Mouse (Mus musculus) stomach, embryonic 15.5 days (tissue): ENCODE measurements at regions not wholly inside any gene's neighbourhood (a gene's known extent, or its start where the extent isn't known, plus 50 kb on each side); places are given as distances from the start of the nearest gene placed in this dataset.

ENCODE experiments used
- ATAC-seq: fragments of 200-750 bp; cut with Nextera tagmentation; 2 replicates; pipeline ENCODE4 v1.8.0; 2017; ENCODE audit warnings: low read depth, moderate number of reproducible peaks, moderate TSS enrichment; ENCODE audit not compliant: insufficient read depth, low FRiP score
- H3K27ac ChIP-seq: fragments of 300-500 bp; sonication (generic); 2 replicates; pipeline ENCODE4 v1.5.1; 2015; ENCODE audit warnings: mild to moderate bottlenecking, inconsistent platforms
- H3K27me3 ChIP-seq: fragments of 300-500 bp; sonication (generic); replicated peaks from 2 replicates; pipeline ENCODE4 v1.6.1; 2015; ENCODE audit warnings: inconsistent platforms
- H3K36me3 ChIP-seq: fragments of 300-500 bp; sonication (generic); 2 replicates; pipeline ENCODE4 v1.6.1; 2015; ENCODE audit warnings: inconsistent platforms
- H3K4me1 ChIP-seq: fragments of 300-500 bp; sonication (generic); 2 replicates; pipeline ENCODE4 v1.6.1; 2015; ENCODE audit warnings: inconsistent platforms
- H3K4me2 ChIP-seq: fragments of 300-500 bp; sonication (generic); 2 replicates; pipeline ENCODE4 v1.6.1; 2015; ENCODE audit warnings: mild to moderate bottlenecking, inconsistent platforms
- H3K4me3 ChIP-seq: fragments of 300-500 bp; sonication (generic); replicated peaks from 2 replicates; pipeline ENCODE4 v1.5.1; 2015; ENCODE audit warnings: inconsistent platforms
- H3K9ac ChIP-seq: fragments of 300-500 bp; sonication (generic); 2 replicates; pipeline ENCODE4 v1.6.1; 2015; ENCODE audit warnings: inconsistent platforms
- H3K9me3 ChIP-seq: fragments of 300-500 bp; sonication (generic); 2 replicates; pipeline ENCODE4 v1.6.1; 2016; ENCODE audit warnings: inconsistent platforms
- WGBS: fragments of 180-500 bp; shearing (Covaris S2); methylation state at CpG from one replicate; pipeline ENCODE4 v1.1.7; 2015; 5-methylcytosine and 5-hydroxymethylcytosine counted together

DNA sequence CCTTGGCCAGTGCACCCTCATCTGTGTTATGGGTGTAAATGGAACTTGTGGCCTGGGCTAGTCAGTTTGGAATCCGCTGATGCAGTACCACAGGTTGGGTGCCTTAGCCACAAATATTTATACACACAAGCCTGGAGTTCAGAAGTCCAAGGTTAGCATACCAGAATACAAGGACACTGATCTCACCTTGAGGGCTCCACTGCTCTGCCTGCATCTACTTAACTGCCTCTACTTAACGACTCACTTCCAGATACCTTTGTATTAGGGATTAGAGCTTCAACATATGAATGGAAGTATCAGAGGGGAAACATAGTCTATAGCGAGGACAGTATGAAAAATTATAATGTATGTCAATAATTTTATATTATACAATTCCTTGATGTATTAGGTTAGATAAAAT is 57.5 kb downstream of the Tmem174 start:
- Histone ChIP-seq H3K27ac (no peak overlapping the region), H3K9ac (no peak overlapping the region), H3K4me3 (no peak overlapping the region), H3K4me2 (no peak overlapping the region), H3K9me3 (no peaks in the 10 kb centered on the region), H3K4me1 (peaks cover 3% of the 10 kb centered on the region; the same call in 1 of the 2 replicates), H3K36me3 (no peaks in the 10 kb centered on the region), H3K27me3 (peaks cover 5% of the 10 kb centered on the region; the same call in 1 of the 2 replicates)
- ATAC-seq, result no peak
- WGBS, result 80% methylated on average over 3 of the region's 3 CpGs

GRCm38 (mm10) chr13:98578426-98579066 is 58.7 kb downstream of the Tmem174 start:
- WGBS, result 32% methylated on average over 11 of the region's 11 CpGs
- H3K27ac ChIP-seq, result no peak overlapping the region

DNA sequence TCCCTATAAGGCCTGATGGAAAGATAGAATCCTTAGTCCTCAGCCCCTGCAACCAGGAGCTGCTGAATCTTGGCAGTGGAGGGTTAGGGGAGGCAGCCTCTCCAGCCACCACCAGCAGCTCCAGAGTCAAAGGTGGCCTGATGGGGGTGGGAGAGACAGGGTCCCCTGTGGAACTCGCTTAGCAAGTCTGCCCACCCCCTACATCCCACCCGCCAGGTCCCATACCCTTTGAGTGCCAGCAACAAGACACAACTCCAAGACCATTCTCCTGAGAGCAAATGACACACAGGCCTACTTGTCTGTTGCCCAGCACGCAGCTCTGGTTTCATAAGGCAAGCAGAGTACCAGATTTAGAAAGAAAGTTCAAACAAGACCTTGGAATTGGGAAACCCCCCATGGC is 61.1 kb downstream of the Tmem174 start:
- Histone ChIP-seq H3K4me1 (peaks cover 24% of the 10 kb centered on the region), H3K27ac (no peak overlapping the region), H3K27me3 (peaks cover 29% of the 10 kb centered on the region), H3K4me2 (no peak overlapping the region), H3K9ac (no peak overlapping the region), H3K9me3 (no peaks in the 10 kb centered on the region), H3K36me3 (no peaks in the 10 kb centered on the region), H3K4me3 (no peak overlapping the region)
- WGBS, result 90% methylated on average over 3 of the region's 3 CpGs
- ATAC-seq, result no peak

More at GRCm38 (mm10) chr13:98578426-98579066, 58.7 kb downstream of the Tmem174 start:
- H3K9me3 ChIP-seq, result no peaks in the 10 kb centered on the region
- no peaks in the 10 kb centered on the region for H3K36me3 ChIP-seq
- H3K4me2 ChIP-seq, result no peak overlapping the region
- H3K4me1 ChIP-seq, result peaks cover 7% of the 10 kb centered on the region; the same call in 1 of the 2 replicates
- ATAC-seq, result peak; percentile 93
- H3K4me3 ChIP-seq, result no peak overlapping the region
- H3K27me3 ChIP-seq, result peaks cover 13% of the 10 kb centered on the region
- H3K9ac ChIP-seq, result no peak overlapping the region

GRCm38 (mm10) chr13:98574057-98574323 is 63.2 kb downstream of the Tmem174 start:
- WGBS, result 48% methylated on average over 12 of the region's 12 CpGs
- Histone ChIP-seq H3K9ac (no peak overlapping the region), H3K4me2 (no peak overlapping the region; the same call in 1 of the 2 replicates), H3K4me1 (peaks cover 24% of the 10 kb centered on the region), H3K27ac (no peak overlapping the region), H3K27me3 (peaks cover 29% of the 10 kb centered on the region), H3K36me3 (no peaks in the 10 kb centered on the region), H3K4me3 (no peak overlapping the region), H3K9me3 (no peaks in the 10 kb centered on the region)
- no peak for ATAC-seq

- 44% methylated on average over 39 of the region's 39 CpGs for WGBS
- Histone ChIP-seq H3K9me3 (no peaks in the 10 kb centered on the region), H3K4me3 (peak overlapping the region; percentile 36), H3K27me3 (peaks cover 29% of the 10 kb centered on the region), H3K4me2 (peak overlapping the region; percentile 87), H3K4me1 (peaks cover 24% of the 10 kb centered on the region), H3K9ac (no peak overlapping the region), H3K27ac (no peak overlapping the region), H3K36me3 (no peaks in the 10 kb centered on the region)
- ATAC-seq, result 0 out of 2 replicates have a peak, but pooled peaks have one; percentile 27
Measured at GRCm38 (mm10) chr13:98573261-98574056, 63.8 kb downstream of the Tmem174 start.

- Histone ChIP-seq H3K27ac (no peak overlapping the region), H3K4me1 (peaks cover 24% of the 10 kb centered on the region), H3K9me3 (no peaks in the 10 kb centered on the region), H3K4me2 (peak overlapping the region; percentile 87), H3K36me3 (no peaks in the 10 kb centered on the region), H3K4me3 (peak overlapping the region; percentile 36), H3K9ac (peak overlapping the region; percentile 13; the same call in 1 of the 2 replicates), H3K27me3 (peaks cover 29% of the 10 kb centered on the region)
- 3% methylated on average over 50 of the region's 50 CpGs for WGBS
- peak; percentile 47; the same call in 1 of the 2 replicates for ATAC-seq
Measured at GRCm38 (mm10) chr13:98572581-98573260, 64.5 kb downstream of the Tmem174 start.

DNA sequence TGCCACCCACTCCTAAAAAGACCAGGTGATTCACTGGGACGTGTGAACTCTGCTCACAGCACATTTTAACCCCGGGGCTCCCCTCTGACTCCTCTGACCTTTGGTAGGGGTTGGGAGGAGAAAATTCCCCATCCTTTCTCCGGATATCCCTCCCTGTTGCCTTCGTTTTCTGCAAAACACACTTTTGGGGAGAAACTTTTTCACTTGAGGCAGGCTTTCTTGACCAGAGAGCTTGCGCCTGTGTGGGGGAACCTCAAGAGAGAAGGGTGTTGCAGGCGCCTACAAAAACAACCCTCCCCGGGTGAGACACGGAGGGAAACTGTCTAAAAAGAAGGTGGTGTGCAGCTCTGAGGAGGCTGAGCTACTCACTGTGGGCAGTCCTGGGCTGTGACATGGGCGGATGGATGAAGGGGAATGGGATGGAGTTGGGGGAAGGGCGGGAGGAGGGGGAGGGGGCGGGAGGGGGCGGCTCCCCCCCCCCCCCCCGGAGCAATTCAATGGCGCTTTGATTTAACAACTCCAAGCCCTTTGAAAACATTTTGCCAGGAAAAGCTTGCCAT is 65.1 kb downstream of the Tmem174 start:
- H3K9me3 ChIP-seq, result no peaks in the 10 kb centered on the region
- WGBS, result 12% methylated on average over 10 of the region's 14 CpGs
- peaks cover 21% of the 10 kb centered on the region for H3K4me1 ChIP-seq
- peak overlapping the region; percentile 36 for H3K4me3 ChIP-seq
- ATAC-seq, result no peak
- no peak overlapping the region for H3K9ac ChIP-seq
- peaks cover 29% of the 10 kb centered on the region for H3K27me3 ChIP-seq
- peak overlapping the region; percentile 87 for H3K4me2 ChIP-seq
- H3K36me3 ChIP-seq, result no peaks in the 10 kb centered on the region
- H3K27ac ChIP-seq, result no peak overlapping the region

GRCm38 (mm10) chr13:98571051-98571450 is 66.2 kb downstream of the Tmem174 start:
- Histone ChIP-seq H3K4me1 (peaks cover 21% of the 10 kb centered on the region), H3K27me3 (peaks cover 29% of the 10 kb centered on the region), H3K9me3 (no peaks in the 10 kb centered on the region), H3K4me2 (no peak overlapping the region), H3K9ac (no peak overlapping the region), H3K36me3 (no peaks in the 10 kb centered on the region), H3K4me3 (no peak overlapping the region), H3K27ac (no peak overlapping the region)
- ATAC-seq, result no peak
- 48% methylated on average over 3 of the region's 3 CpGs for WGBS

GRCm38 (mm10) chr13:98555693-98556092 is 63.9 kb upstream of the Gm10320 start:
- no peaks in the 10 kb centered on the region for H3K27me3 ChIP-seq
- no peaks in the 10 kb centered on the region for H3K36me3 ChIP-seq
- no peaks in the 10 kb centered on the region for H3K4me1 ChIP-seq
- H3K4me3 ChIP-seq, result no peak overlapping the region
- no peak overlapping the region for H3K27ac ChIP-seq
- no peak overlapping the region for H3K4me2 ChIP-seq
- no peak overlapping the region for H3K9ac ChIP-seq
- ATAC-seq, result no peak
- no peaks in the 10 kb centered on the region for H3K9me3 ChIP-seq
- WGBS, result 68% methylated on average over 6 of the region's 6 CpGs

DNA sequence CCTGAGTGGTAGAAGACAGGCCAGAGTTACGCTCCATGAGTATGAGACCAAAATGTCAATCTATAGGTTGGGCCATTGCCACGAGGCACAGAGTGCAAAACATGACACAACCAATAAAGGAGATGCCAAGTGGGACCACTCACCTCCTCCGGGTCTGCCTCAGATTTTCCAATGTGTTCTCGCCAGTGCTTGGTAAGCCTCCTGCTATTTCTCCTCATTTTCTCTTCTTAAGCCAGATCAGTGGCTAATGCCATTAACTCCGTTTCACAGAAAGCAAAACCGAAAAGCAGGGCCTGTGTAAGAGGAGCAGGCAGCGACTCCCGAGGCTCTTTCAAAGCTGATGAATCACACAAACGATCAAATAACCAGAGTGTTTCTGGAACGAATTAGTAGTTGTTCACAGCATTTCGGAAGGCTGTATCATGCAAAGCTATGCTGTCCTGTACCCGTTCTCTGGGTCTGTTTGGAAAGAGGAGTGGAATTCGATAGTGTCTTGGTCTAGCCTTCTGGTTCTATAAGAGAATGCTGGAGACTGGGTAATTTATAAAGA is 59.7 kb upstream of the Gm10320 start:
- 79% methylated on average over 13 of the region's 13 CpGs for WGBS
- Histone ChIP-seq H3K27ac (no peak overlapping the region), H3K36me3 (no peaks in the 10 kb centered on the region), H3K4me2 (no peak overlapping the region), H3K4me1 (no peaks in the 10 kb centered on the region), H3K27me3 (no peaks in the 10 kb centered on the region), H3K9ac (no peak overlapping the region), H3K4me3 (no peak overlapping the region), H3K9me3 (no peaks in the 10 kb centered on the region)
- ATAC-seq, result no peak

GRCm38 (mm10) chr13:98547223-98547622 is 55.4 kb upstream of the Gm10320 start:
- no peaks in the 10 kb centered on the region for H3K4me1 ChIP-seq
- no peaks in the 10 kb centered on the region for H3K36me3 ChIP-seq
- no peaks in the 10 kb centered on the region for H3K9me3 ChIP-seq
- H3K4me3 ChIP-seq, result no peak overlapping the region
- no peak for ATAC-seq
- no peak overlapping the region for H3K4me2 ChIP-seq
- H3K9ac ChIP-seq, result no peak overlapping the region
- no peak overlapping the region for H3K27ac ChIP-seq
- 67% methylated on average over 5 of the region's 5 CpGs for WGBS
- H3K27me3 ChIP-seq, result no peaks in the 10 kb centered on the region
